In the genomic region with DNA sequence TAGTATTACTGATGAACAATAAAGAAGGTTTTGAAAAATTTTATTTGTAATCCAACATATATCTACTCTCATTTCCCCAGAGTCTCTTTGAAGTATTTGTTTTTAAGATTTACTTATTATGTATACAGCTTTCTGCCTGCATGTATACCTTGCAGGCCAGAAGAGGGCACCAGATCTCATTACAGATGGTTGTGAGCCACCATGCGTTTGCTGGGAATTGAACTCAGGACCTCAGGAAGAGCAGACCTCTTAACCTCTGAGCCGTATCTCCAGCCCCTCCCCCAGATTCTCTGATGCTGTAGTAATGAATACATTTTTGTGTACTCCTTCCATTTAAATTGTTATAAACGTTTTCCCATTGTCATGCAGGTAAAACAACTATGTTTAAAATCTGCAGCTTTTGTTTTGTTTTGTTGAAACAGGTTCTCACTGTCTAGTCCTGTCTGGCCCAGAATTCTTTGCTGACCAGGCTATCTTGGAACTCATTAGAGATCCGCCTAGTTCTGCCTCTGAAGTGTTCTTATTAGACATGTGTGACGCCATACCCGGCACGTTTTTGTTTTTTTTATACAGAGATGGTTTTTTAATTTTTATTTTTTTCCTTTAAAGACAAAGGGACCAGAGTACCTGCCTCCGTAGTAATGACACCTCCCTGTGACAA, we compare ENCODE assay signal across 8 mouse cellular contexts. TPM values are rescaled to one million over a fixed set of nuclear protein-coding genes. Genes with fewer than 3 reads are reported as not detected.
DNase-seq lines count a peak whose midpoint lies in the region; ATAC-seq and TF ChIP-seq lines count a peak whose summit lies in the region.

No protein-coding gene starts in this region.

- no peaks in the 10 kb centered on the region for H3K27me3 ChIP-seq in spleen, adult 2 months (ENCODE audit: control insufficient read depth, insufficient read depth, low read length)
- H3K27me3 ChIP-seq in limb, embryonic 12.5 days, result no peaks in the 10 kb centered on the region
- no peaks in the 10 kb centered on the region for H3K27me3 ChIP-seq in stomach, embryonic 14.5 days (ENCODE audit: control insufficient read depth, insufficient read depth, low read length)

- TF ChIP-seq CTCF in spleen, adult 2 months (IDR thresholded peaks at IDR 0.05; ENCODE audit: extremely low read depth, insufficient read depth, insufficient read length, insufficient replicate concordance), result peak; percentile 5; the same call in 1 of the 2 replicates

- WGBS in spleen, adult 2 months, result 36% methylated on average over 8 of the region's 8 CpGs
- 36% methylated on average over 8 of the region's 8 CpGs for WGBS in limb, embryonic 12.5 days
- WGBS in stomach, embryonic 14.5 days, result 28% methylated on average over 8 of the region's 8 CpGs

- peak overlapping the region; percentile 81 for H3K4me2 ChIP-seq in limb, embryonic 12.5 days
- H3K4me2 ChIP-seq in stomach, embryonic 14.5 days (replicated peaks; ENCODE audit: low read depth, low read length), result peak overlapping the region; percentile 78

- peaks cover 14% of the 10 kb centered on the region; the same call in 1 of the 2 replicates for H3K9me3 ChIP-seq in limb, embryonic 12.5 days
- H3K9me3 ChIP-seq in stomach, embryonic 14.5 days (ENCODE audit: control insufficient read depth, low read depth, low read length), result peaks cover 4% of the 10 kb centered on the region; the same call in 1 of the 2 replicates

- peak; percentile 22 for DNase-seq in cerebellum, adult 8-10 months
- no peak for DNase-seq in spleen, adult 2 months (ENCODE audit: low read depth in 1 of 2, low spot score in 2 of 2)
- DNase-seq in spleen, adult 12 weeks (ENCODE audit: low spot score), result no peak
- DNase-seq in urinary bladder, postnatal 25 days (ENCODE audit: low spot score), result no peak
- no peak for DNase-seq in adrenal gland, adult 18-20 months (ENCODE audit: low spot score in 2 of 2)

- peaks cover 7% of the 10 kb centered on the region; the same call in 1 of the 2 replicates for H3K36me3 ChIP-seq in spleen, adult 2 months (ENCODE audit: control insufficient read depth, insufficient read depth, low read length)
- H3K36me3 ChIP-seq in limb, embryonic 12.5 days, result peaks cover 22% of the 10 kb centered on the region
- H3K36me3 ChIP-seq in stomach, embryonic 14.5 days (ENCODE audit: control insufficient read depth, insufficient read depth, low read length), result peaks cover 7% of the 10 kb centered on the region; the same call in 1 of the 2 replicates

- H3K4me1 ChIP-seq in spleen, adult 2 months (ENCODE audit: control insufficient read depth, insufficient read depth, insufficient read length), result peaks cover 3% of the 10 kb centered on the region; the same call in 1 of the 2 replicates
- peaks cover 8% of the 10 kb centered on the region for H3K4me1 ChIP-seq in limb, embryonic 12.5 days (replicated peaks)
- peaks cover 4% of the 10 kb centered on the region; the same call in 1 of the 2 replicates for H3K4me1 ChIP-seq in stomach, embryonic 14.5 days (ENCODE audit: control insufficient read depth, insufficient read depth, low read length)

- no peak for TF ChIP-seq POLR2A in spleen, adult 2 months (IDR thresholded peaks at IDR 0.05; ENCODE audit: low read depth, low read length)

- peak overlapping the region; percentile 79 for H3K4me3 ChIP-seq in spleen, adult 2 months (ENCODE audit: extremely low read depth, insufficient read depth, insufficient read length)
- peak overlapping the region; percentile 95 for H3K4me3 ChIP-seq in limb, embryonic 12.5 days (replicated peaks)
- peak overlapping the region; percentile 95 for H3K4me3 ChIP-seq in stomach, embryonic 14.5 days (ENCODE audit: low read depth, low read length)

- no peak; the same call in 1 of the 2 replicates for ATAC-seq in cerebellum, adult (ENCODE audit: insufficient number of reproducible peaks, low FRiP score, low TSS enrichment)
- no peak; the same call in 1 of the 2 replicates for ATAC-seq in limb, embryonic 12.5 days (ENCODE audit: insufficient number of reproducible peaks, insufficient read depth, low FRiP score, low TSS enrichment, low read depth)
- peak; percentile 69; the same call in 1 of the 2 replicates for ATAC-seq in stomach, embryonic 14.5 days (ENCODE audit: insufficient number of reproducible peaks, insufficient read depth, low FRiP score, low read depth)

- no peak overlapping the region for H3K27ac ChIP-seq in spleen, adult 2 months (ENCODE audit: insufficient read depth, low read length)
- no peak overlapping the region for H3K27ac ChIP-seq in limb, embryonic 12.5 days
- H3K27ac ChIP-seq in stomach, embryonic 14.5 days (ENCODE audit: low read length), result no peak overlapping the region

- H3K9ac ChIP-seq in limb, embryonic 12.5 days (replicated peaks), result no peak overlapping the region; the same call in 1 of the 2 replicates
- no peak overlapping the region; the same call in 1 of the 2 replicates for H3K9ac ChIP-seq in stomach, embryonic 14.5 days (replicated peaks; ENCODE audit: low read depth, low read length)

RNA-seq across cellular contexts. Expression of a gene that starts 0.4 kb away (rescaled TPM):
- 5.6 and 5.7 TPM in 2 replicates for polyA plus RNA-seq in spleen, adult 2 months (2012; rRNA removed)
- polyA plus RNA-seq in limb, embryonic 12.5 days (2016; fragmentation: Nextera tagmentation; extraction: Ambion mirVana), result 46.1 and 49.3 TPM in 2 replicates
- 40.2 and 40.6 TPM in 2 replicates for polyA plus RNA-seq in stomach, embryonic 14.5 days (2014; fragmentation: Nextera tagmentation; extraction: Ambion mirVana)
- total RNA-seq in adrenal gland, adult 18-20 months (2021), result 100 to 1,000 TPM; 111 to 121 TPM

RNA-seq across cellular contexts. Expression of a gene that starts 34.3 kb away (rescaled TPM):
- polyA plus RNA-seq in spleen, adult 2 months (2012; rRNA removed), result 13.8 and 14.4 TPM in 2 replicates
- 95.8 and 102 TPM in 2 replicates for polyA plus RNA-seq in limb, embryonic 12.5 days (2016; fragmentation: Nextera tagmentation; extraction: Ambion mirVana)
- 103 and 107 TPM in 2 replicates for polyA plus RNA-seq in stomach, embryonic 14.5 days (2014; fragmentation: Nextera tagmentation; extraction: Ambion mirVana)
- total RNA-seq in adrenal gland, adult 18-20 months (2021), result 10 to 100 TPM in 1 of 2 experiments, 1 to 10 TPM in 1; 6.9 to 10.4 TPM

RNA-seq across cellular contexts. Expression of a gene that starts 54.5 kb away (rescaled TPM):
- polyA plus RNA-seq in spleen, adult 2 months (2012; rRNA removed), result not detected in 2 replicates
- polyA plus RNA-seq in limb, embryonic 12.5 days (2016; fragmentation: Nextera tagmentation; extraction: Ambion mirVana), result not detected in 2 replicates
- not detected in 2 replicates for polyA plus RNA-seq in stomach, embryonic 14.5 days (2014; fragmentation: Nextera tagmentation; extraction: Ambion mirVana)
- total RNA-seq in adrenal gland, adult 18-20 months (2021), result not detected

RNA-seq across cellular contexts. Expression of a gene that starts 55.6 kb away (rescaled TPM):
- 0.08 TPM in 1 of 2 replicates, not detected in the other for polyA plus RNA-seq in spleen, adult 2 months (2012; rRNA removed)
- polyA plus RNA-seq in limb, embryonic 12.5 days (2016; fragmentation: Nextera tagmentation; extraction: Ambion mirVana), result 19.6 and 21.8 TPM in 2 replicates
- polyA plus RNA-seq in stomach, embryonic 14.5 days (2014; fragmentation: Nextera tagmentation; extraction: Ambion mirVana), result 12.9 and 13.2 TPM in 2 replicates
- total RNA-seq in adrenal gland, adult 18-20 months (2021), result 1 to 10 TPM; 2.0 to 2.1 TPM
